Mouse (Mus musculus): ENCODE measurements at regions not wholly inside any gene's neighbourhood (a gene's known extent, or its start where the extent isn't known, plus 50 kb on each side); places are given as distances from the start of the nearest gene placed in this dataset.

DNA sequence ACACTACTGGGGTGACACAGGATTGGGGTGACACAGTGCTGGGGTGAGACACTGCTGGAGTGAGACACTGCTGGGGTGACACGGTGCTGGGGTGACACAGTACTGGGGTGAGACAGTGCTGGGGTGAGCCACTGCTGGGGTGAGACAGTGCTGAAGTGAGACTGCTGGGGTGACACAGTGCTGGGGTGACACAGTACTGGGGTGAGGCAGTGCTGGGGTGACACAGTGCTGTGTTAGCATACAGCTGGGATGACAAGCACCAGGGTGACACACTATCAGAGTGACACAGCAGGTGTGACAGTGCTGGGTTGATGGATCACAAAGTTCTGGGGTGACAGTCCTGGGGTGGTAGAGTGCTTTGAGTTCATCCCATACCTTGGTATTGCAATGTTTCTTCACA lies 137.3 kb upstream of the Irx4 start:
- DNase-seq (ENCODE audit: extremely low spot score in 1 of 2, low spot score in 1 of 2), result no peak

- DNase-seq (ENCODE audit: extremely low spot score in 1 of 2, low spot score in 1 of 2), result no peak
These were observed 129.0 kb upstream of the Irx4 start for GRCm38 (mm10) chr13:73131270-73131669.

GRCm38 (mm10) chr13:73132746-73133145 lies 127.5 kb upstream of the Irx4 start:
- DNase-seq (ENCODE audit: extremely low spot score in 1 of 2, low spot score in 1 of 2), result no peak

- DNase-seq (ENCODE audit: extremely low spot score in 1 of 2, low spot score in 1 of 2), result no peak
These were observed 125.3 kb upstream of the Irx4 start for GRCm38 (mm10) chr13:73134929-73135328.

DNA sequence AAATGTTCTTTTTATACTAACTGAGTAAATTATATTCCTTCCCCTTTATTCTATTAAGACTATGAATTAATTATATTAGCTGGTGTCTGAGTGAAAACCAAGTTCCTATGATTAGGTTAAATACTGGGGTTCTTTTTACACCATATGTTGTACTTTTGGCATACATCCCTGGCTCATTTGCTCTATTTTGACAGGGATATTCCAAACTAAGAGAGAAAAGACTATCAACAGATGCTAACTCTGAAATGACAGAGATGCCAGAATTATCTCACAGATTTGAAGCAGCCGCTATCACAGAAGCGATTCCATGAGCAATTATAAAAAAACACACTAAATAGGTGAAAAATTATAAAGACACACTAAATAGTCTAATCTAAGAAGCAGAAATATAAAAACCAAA lies 119.0 kb upstream of the Irx4 start:
- peak in 1 of 2 experiments; percentile 3 for DNase-seq (ENCODE audit: extremely low spot score in 1 of 2, low spot score in 1 of 2)

DNA sequence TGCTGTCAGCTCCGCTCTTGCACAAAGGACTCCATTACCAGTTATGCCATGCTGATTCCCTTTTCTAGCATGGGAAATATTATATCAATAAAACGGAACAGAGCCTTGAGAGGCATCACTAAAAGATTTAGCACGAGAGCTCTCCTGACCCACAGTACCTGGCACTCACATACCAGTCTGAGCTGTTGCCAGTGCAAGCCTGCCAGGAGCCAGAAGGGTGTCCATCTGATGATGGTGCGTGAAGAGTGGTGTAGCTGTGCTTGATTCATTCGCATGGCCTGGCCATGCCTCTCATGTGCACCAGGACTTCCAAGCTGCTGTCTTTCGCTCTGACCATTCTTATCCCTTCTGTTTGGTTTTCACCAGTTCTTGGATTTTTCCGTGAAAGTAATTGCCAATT lies 102.3 kb upstream of the Irx4 start:
- no peak for DNase-seq (ENCODE audit: extremely low spot score in 1 of 2, low spot score in 1 of 2)

DNA sequence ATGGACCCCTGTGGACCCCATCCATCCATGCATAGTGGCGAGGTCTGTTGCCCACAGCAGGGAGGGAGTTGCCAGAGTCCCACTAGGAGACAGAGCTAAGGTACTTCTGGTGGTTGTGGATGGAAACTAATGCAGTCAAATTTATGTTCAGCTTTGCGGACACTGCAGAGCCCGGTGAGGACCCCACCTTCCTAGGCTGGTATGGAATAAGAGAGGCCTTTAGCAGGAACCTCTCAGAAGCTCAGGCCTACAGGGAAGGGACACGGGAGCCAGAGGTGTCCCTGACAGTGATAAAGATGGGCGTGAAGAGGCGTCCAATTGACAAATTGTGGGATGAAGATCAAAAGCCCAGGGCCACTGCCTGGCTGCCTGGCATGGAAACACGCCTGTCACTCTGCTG lies 100.8 kb upstream of the Irx4 start:
- DNase-seq (ENCODE audit: extremely low spot score in 1 of 2, low spot score in 1 of 2), result no peak

GRCm38 (mm10) chr13:73159865-73160264 lies 100.4 kb upstream of the Irx4 start:
- DNase-seq (ENCODE audit: extremely low spot score in 1 of 2, low spot score in 1 of 2), result no peak

DNA sequence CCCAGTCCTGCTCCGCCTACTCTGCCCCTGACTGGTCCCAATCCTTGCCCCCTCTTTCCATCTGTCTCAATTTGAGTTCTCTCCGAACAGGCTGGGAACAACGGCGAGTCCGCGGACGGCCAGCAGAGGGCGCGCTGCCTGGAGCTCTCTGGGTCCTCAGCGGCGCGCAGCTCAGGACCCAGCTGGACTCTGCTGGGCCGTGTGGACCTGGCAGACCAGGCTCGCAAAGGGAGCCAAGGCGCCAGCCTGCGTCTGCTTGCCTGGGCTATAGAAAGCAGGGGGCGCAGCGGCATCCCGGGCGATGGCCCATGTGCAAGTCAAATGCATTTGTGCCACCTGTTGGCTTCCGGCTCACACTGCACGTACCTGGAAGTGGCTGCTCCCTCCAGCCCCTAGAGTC lies 100.0 kb upstream of the Irx4 start:
- DNase-seq (ENCODE audit: extremely low spot score in 1 of 2, low spot score in 1 of 2), result peak; percentile 8 to 77

DNA sequence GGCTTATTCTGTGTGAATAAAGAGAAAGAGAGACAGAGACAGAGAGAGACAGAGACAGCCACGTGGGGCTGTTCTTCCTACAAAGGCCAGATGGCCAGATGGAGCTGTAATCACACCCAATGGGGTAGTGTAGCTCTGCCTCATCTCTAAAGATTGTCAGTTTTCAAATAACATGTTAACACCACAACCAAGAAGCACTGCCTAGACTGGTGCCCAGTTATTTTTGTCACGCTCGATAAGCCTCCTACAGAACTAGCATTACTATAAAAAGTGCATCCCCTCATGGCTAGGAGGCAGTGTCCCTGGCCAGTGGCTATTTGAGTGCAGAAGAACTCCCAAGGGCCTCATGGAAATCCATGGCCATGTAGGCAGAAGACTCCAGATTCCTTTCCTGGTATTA lies 90.0 kb upstream of the Irx4 start:
- DNase-seq (ENCODE audit: extremely low spot score in 1 of 2, low spot score in 1 of 2), result no peak

GRCm38 (mm10) chr13:73207931-73208448 lies 52.3 kb upstream of the Irx4 start:
- no peak for DNase-seq (ENCODE audit: extremely low spot score in 1 of 2, low spot score in 1 of 2)

Data from frontal cortex, adult 2 months (tissue).